Mouse (Mus musculus): Measurements from ENCODE around the gene Yjefn3.

Yjefn3 gene

GRCm38 (mm10) chr8:69877992-69878391, 24.5 kb downstream of the Yjefn3 start:
- DNase-seq: no peak

- DNase-seq: no peak
Measured at GRCm38 (mm10) chr8:69877396-69877795, 25.1 kb downstream of the Yjefn3 start.

GRCm38 (mm10) chr8:69876967-69877366, 25.5 kb downstream of the Yjefn3 start:
- DNase-seq: no peak

- no peak for DNase-seq
Measured at GRCm38 (mm10) chr8:69876097-69876496, 26.4 kb downstream of the Yjefn3 start.

DNA sequence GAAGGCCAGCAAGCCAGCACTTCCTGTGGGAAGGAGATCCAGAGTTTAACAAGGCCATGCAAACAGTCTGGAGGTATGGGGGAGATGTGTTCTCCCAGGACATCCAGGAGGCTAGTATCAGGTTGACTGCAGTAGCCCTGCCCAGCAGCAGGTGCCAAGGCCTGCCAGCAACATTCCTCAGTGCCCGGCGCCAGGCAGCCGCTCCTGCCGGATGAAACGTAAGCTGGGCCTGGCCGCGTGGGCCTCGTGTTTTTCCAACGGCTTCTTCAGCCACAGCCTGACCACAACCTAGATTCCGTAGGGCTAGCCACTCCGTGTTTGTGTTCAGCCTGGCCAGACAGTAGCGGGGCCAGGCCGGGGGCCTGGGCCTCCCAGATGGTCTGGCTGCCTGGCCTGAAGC, 27.9 kb downstream of the Yjefn3 start:
- DNase-seq: no peak

DNA sequence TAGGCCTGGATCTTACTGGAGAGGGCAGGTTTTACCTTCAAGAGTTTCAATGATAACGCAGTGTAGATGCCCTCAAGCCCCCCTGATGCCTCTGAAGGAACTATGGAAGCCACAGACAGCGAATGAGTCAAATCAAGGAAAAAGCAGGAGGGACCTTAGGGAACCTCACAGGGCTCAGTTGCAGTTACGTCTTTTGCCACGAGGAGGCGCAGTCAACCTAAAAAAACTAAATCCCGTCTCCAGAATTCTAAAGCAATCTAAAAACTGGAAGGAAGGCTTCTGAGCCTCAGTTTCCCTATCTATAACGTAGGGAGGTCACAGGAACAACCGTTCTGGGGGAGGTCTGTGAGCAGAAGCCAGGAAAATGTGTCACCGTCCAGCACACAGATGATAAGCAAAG, 28.4 kb downstream of the Yjefn3 start:
- peak; percentile 57 for DNase-seq

- DNase-seq: no peak
Measured at GRCm38 (mm10) chr8:69870907-69871306, 31.6 kb downstream of the Yjefn3 start.

GRCm38 (mm10) chr8:69870003-69870765, 32.3 kb downstream of the Yjefn3 start:
- no peak for DNase-seq

GRCm38 (mm10) chr8:69867696-69868326, 34.7 kb downstream of the Yjefn3 start:
- no peak for DNase-seq

GRCm38 (mm10) chr8:69864180-69864579, 38.3 kb downstream of the Yjefn3 start:
- no peak for DNase-seq

GRCm38 (mm10) chr8:69863387-69864020, 39.0 kb downstream of the Yjefn3 start:
- DNase-seq: no peak

GRCm38 (mm10) chr8:69861251-69861650, 41.3 kb downstream of the Yjefn3 start:
- no peak for DNase-seq

DNA sequence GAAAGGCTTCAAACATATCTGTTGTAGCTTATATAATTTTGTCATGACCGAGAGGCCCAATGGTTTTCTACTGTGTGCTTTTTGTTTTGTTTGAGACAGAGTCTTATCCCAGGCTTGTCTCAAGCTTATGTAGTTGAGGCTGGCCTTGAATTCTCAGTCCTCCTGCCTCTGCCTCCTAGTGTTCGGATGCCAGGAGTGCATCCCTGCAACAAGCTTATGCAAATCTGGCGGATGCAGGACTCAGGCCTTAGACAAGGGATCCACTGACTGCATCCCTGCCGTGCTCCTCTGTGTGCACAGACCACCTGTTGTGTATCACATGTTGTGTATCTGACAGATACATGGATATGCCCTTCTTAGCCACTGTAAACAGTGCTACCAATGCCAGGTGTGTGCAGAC, 41.7 kb downstream of the Yjefn3 start:
- DNase-seq: no peak

GRCm38 (mm10) chr8:69853869-69854268, 48.6 kb downstream of the Yjefn3 start:
- DNase-seq: peak; percentile 20

DNA sequence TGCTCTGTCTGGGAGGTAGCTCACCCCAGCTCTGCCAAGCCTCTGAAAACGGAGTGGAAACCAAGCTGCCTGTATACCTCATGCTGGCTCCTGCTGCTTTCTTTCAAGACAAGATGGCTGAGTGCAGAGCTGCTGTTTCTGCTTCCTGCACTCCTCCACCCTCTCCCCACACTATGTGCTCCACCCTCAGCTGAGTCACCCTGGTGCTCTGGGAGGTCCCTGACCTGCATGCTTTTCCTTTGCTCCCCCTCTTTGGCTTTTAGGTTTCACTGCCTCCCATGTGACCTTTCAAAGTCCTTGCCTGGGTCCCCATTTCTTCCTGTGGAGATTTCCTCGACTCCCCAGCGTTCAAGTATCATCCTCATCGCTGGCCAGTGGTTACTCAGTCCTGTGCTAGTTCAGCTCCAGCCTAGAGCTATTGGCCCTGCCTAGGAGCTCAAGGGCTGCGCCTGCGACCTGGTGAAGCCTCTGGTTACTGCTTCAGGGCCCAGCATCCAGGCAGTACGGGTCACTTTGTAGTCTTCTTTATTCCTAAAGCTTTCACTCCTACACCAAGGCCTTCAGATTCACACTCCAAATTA, 51.5 kb downstream of the Yjefn3 start:
- no peak for DNase-seq

DNA sequence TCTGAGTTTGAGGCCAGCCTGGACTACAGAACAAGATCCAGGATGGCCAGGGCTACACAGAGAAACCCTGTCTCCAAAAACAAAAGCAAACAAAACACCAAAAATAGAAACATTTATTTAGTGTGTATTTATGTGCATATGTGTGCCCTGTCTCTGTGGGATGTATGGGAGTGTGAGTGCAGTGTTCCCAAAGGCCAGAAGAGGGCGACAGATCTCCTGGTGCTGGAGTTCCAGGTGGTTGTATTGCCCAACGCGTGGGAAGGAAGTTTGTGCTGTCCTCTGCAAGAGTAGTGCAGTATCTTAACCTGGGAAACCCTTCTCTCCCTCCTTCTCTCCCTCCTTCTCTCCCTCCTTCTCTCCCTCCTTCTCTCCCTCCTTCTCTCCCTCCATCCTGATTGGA, 52.6 kb downstream of the Yjefn3 start:
- DNase-seq: peak; percentile 36

GRCm38 (mm10) chr8:69848951-69849350, 53.6 kb downstream of the Yjefn3 start:
- DNase-seq: no peak

DNA sequence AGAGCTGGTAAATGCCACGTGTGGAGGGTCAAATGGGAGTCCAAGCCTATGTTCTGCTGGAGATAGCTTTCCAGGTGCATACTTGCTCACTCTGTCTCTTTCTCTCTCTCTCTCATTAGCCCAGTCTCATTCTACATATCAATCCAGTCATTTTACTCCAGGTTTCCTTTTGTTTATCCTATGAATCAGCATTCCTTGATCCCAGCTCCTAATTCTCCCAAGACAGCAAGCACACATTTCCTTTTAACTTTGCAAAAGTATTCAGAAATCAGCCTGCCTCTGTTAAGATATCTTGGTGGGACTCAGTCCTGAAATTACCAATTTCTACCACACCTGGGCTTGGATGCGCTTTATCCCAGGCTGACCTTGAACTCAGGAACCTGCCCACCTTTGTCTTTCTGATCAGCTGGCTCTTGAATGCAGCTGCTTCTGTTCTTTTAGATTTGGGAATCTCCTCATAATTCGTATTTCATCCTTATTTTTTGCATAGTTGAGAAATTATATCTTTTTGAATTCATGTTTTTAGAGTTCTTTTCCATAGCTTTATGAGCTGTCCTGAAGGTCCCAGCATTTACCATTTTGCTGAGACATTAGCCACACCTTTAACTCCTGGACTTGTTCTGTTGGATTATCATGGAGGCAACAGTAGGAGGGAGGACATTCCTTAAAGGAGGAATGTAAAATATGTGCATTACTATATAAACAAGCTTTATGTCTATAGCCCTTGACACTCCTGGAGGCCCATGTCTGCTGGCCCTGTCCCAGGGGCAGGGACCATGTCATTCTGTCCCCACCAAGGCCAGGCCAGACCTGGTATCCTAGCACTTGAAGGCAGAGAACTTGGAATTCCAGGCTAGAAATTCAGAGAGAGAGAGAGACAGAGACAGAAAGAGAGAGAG, 55.1 kb downstream of the Yjefn3 start:
- DNase-seq: no peak
